Mouse (Mus musculus) adrenal gland, postnatal 10 days (tissue): ENCODE results near the gene Bcr. TPM values are rescaled to one million over a fixed set of nuclear protein-coding genes. Genes with fewer than 3 reads are reported as not detected.
A peak's percentile ranks its signal among the peaks of the same experiment; 100 is the strongest.

ENCODE experiments used
- DNase-seq: peaks from one replicate; pipeline ENCODE4 v3.0.0; 2021; ENCODE audit warnings: mixed read lengths
- total RNA-seq, 2 experiments: library from RNA; stranded (reverse); gene quantifications; 2 replicates each; pipeline ENCODE4 v1.2.3; 2021

Gene Bcr
- total RNA-seq, 2 experiments from 2014 or later, result 21.6 to 24.0 TPM

DNA sequence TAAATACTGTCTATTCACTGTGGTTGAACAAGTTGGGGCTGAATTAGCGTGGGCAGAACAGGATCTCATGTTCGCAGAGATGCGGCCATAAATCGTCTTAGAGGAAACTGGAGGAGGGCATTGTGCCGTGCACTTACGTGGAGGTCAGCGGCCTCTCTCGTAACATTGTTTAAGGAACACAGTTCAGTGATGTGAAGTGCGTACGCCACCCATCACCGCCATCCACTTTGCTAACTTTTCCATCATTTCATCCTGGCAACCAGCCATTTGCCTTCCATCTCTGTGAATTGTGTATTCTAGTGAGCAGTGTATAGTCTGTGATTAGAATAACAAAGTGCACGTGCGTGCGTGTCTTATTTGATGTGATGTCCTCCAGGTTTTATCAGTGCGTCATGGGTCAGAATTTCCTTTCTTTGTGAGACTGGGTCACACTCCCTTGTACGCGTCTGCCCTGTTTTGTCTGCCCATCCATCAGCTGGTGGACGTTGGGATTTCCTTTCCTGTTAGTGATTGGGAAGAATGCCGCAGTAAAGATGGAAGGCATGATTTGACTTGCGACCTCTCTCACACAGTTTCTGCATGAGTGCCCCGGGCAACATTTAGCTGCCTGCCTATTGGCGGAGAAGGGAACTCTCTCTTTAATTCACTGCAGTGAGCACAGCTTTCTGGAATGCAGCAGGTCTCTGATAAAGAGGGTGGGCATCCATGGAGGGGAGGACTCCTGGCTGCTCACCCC is 33.0 kb downstream of the Bcr start:
- no peak for DNase-seq

DNA sequence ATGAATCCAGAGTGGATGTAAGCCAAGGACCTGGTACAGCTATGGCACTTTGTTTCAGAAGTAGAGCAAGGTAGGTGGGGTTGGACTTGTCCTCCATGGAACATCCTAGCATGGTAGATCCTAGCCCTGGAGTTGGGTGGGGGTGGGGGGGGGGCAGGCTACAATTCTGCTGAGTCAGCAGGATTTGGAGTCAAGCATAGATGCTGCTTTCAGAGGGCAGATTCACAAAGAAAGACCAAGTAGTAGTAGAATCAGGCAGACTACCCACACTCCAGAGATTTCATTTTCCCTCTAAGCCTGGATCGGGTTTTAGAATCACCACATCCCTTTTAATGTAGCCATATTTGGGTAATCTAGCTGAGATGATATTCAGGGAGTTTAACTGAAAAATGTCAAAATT is 33.9 kb downstream of the Bcr start:
- DNase-seq, result no peak

- no peak for DNase-seq
Observed at GRCm38 (mm10) chr10:75095216-75095615, 34.8 kb downstream of the Bcr start.

GRCm38 (mm10) chr10:75098446-75099183 is 38.2 kb downstream of the Bcr start:
- DNase-seq, result no peak

DNA sequence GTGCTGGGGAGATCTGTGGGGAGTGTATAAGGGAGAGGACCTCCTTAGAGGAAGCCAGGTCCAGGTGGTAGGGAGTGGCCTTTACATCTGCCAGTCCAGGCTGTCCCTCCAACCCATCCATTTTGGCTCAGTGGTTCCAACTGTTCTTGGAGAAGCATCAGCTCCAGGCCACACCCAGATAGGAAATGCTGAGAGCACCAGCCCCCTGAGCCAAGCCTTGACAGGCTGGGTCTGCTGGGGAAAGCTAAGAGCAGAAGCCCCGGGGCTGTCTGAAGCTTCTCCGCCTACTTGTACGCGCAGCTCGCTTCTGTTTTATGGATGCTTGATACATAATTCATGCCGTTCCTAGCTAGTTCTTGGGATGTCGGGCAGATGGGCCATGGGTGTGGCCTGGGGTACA is 39.9 kb downstream of the Bcr start:
- no peak for DNase-seq

- DNase-seq, result no peak
Observed at GRCm38 (mm10) chr10:75103502-75103901, 43.1 kb downstream of the Bcr start.

- DNase-seq, result peak; percentile 45
Observed at GRCm38 (mm10) chr10:75104191-75105098, 44.1 kb downstream of the Bcr start.

DNA sequence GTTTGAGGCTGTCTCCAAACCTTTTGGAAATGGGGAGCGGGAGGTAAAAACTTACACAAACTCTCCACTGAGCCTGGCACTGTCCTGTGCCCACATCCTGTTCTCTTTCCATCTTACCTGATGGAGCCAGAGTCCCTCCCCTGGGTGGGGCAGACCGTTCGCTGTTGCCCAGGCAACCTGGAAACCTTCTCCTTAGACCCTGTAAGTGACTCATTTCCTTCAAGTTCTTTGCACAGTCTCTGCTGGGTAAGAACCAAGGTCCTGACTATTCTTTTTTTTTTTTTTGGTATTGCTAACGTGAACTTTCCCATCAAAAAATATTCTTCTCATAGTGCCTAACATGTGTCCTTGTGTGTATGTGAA is 44.7 kb downstream of the Bcr start:
- DNase-seq, result no peak

- no peak for DNase-seq
Observed at GRCm38 (mm10) chr10:75105687-75106086, 45.3 kb downstream of the Bcr start.

- no peak for DNase-seq
Observed at GRCm38 (mm10) chr10:75106940-75107381, 46.6 kb downstream of the Bcr start.

GRCm38 (mm10) chr10:75108092-75108491 is 47.7 kb downstream of the Bcr start:
- no peak for DNase-seq

GRCm38 (mm10) chr10:75111446-75112201 is 51.2 kb downstream of the Bcr start:
- no peak for DNase-seq

- peak; percentile 37 for DNase-seq
Observed at GRCm38 (mm10) chr10:75112405-75112804, 52.0 kb downstream of the Bcr start.

- no peak for DNase-seq
Observed at GRCm38 (mm10) chr10:75113620-75114019, 53.2 kb downstream of the Bcr start.

- DNase-seq, result no peak
Observed at GRCm38 (mm10) chr10:75115240-75115639, 54.8 kb downstream of the Bcr start.

DNA sequence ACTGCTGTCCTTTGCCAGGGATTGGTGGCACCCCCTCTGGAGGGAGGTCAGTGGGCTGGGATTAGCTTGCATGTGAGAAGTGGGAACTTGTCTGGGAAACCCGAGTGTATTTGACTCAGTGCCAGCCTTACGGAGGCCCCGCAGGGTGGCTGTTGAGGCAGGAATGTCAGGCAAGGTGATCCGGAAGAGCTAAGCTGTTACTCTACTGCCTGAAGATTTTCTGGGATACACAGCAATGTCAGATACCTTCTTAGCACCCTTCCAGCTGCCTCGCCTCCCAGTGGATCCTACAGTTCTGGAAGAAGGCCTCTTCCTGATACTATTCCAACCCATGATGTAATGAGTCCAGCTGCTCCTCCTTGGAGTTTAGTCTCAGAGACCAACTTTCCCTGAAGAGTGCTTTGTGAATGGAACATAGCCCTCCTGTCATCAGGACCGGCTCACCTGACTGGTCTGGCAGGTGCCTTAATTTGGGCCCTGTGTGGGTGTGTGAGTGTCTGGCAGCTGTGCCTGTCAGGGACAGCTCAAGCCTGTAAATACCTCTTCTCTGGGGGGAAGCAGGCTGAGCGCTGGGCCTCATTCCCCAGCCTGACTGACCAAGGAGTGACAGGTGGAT is 56.6 kb downstream of the Bcr start:
- DNase-seq, result no peak

DNA sequence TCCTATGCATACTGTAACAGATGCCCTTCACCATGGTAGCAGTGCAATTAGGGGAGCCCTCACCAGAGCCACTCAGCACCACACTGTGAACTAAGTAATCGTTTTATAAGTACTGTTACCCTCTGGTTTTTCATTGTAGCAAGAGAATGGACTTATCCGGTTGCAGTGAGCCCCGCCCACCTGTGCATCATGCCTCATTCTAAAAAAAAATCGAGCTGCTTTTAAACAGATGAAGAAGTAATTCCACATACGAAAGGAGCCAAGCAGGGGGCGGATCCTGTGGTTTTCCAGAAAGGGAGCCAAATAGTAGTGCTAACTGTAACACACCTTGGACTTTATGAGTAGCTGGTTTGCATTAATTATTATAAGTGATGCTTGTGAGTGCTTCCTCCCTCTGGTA is 58.1 kb downstream of the Bcr start:
- DNase-seq, result no peak

- peak; percentile 72 for DNase-seq
Observed at GRCm38 (mm10) chr10:75119396-75119795, 59.0 kb downstream of the Bcr start.

- no peak for DNase-seq
Observed at GRCm38 (mm10) chr10:75120176-75120575, 59.8 kb downstream of the Bcr start.

GRCm38 (mm10) chr10:75121028-75121427 is 60.6 kb downstream of the Bcr start:
- peak; percentile 86 for DNase-seq

DNA sequence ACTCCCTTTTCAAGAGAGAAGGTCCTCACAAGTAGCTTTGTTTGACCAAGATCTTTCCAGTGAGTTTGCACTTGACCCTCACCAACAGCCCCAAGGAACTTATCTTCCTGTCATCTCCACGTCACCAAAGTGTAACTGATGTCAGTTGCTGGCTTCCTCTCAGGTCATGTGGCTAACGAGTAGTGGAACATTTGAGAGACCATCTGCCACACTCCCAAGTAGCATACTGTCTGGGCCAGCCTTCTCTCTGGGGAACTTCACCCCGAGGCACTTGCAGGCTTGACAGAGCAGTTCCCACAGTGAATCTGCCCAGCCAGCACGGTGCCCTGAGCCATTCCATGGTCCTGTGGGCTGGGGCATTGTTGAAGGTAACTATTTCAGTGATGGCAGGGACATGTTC is 65.2 kb downstream of the Bcr start:
- DNase-seq, result no peak
